Mouse (Mus musculus): Measurements from ENCODE around the gene Akr1b8. TPM values are rescaled to one million over a fixed set of nuclear protein-coding genes. Genes with fewer than 3 reads are reported as not detected.
"Not testable (repeated sequence)": the region's sequence is repeated elsewhere in the genome, so short reads cannot be mapped to it uniquely, and the experiment has no call there.

Akr1b8 gene
- 1.5 and 1.6 TPM in 2 replicates for polyA plus RNA-seq (2015; fragmentation: Nextera tagmentation; extraction: Ambion mirVana)

GRCm38 (mm10) chr6:34353658-34354353 lies at the start of gene Akr1b8:
Akr1b8 (plus strand) TSS chr6:34354119.
- DNase-seq (ENCODE audit: low spot score): no peak

GRCm38 (mm10) chr6:34304675-34305241 lies 49.2 kb upstream of the Akr1b8 start:
- no peak for DNase-seq (ENCODE audit: low spot score)

GRCm38 (mm10) chr6:34306797-34307196 lies 47.1 kb upstream of the Akr1b8 start:
- DNase-seq (ENCODE audit: low spot score): no peak

- no peak for DNase-seq (ENCODE audit: low spot score)
These were observed 44.4 kb upstream of the Akr1b8 start for GRCm38 (mm10) chr6:34309526-34309925.

DNA sequence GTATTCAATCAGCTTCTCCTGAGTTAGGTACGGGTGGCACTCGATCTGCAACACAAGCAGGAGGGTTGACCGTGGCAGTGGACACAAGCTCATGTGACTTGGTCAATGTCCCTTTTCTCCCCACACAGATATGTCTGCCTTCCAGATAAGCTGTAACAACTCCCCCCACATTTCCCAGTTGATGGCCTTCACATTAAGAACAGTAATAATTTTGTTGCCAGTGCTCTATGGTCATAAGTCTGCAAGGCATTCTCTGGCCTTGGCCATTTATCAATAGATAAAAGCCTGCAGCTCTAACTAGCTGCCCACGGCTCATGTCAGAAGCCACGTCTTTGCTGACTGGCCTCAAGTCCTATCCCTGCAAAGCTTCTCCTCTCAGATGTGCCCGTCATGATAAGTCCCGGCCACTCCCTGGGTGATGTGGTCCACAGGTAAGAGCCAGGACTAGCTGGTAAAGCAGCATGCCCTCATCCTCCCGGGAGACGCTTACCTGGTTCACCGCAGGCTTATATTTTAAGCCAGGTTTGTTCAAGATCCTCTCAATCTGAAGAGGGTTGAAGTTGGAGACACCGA lies 43.8 kb upstream of the Akr1b8 start:
- DNase-seq (ENCODE audit: low spot score): no peak

GRCm38 (mm10) chr6:34313386-34313785 lies 40.5 kb upstream of the Akr1b8 start:
- DNase-seq (ENCODE audit: low spot score): no peak

DNA sequence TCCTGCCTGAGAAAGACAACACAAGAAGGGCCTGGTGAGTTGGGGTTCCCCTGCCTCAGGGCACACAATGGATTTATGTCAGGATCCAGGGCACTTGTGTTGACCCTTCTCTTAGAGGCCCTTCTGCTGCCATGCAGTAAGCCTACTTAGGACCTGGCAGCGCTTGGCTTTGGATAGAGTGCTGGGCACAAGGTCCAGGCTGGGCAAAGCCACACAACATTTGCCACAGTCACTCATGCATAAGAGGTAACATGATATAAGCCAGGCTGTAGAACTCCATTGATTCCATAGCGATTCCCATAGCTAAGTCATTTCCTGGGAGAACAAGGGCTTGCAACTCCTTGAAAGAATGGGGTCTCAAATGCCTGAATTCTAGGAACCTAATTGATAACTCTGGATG lies 40.0 kb upstream of the Akr1b8 start:
- DNase-seq (ENCODE audit: low spot score): no peak

- peak; percentile 96 for DNase-seq (ENCODE audit: low spot score)
These were observed 36.8 kb upstream of the Akr1b8 start, which contains the start of gene Akr1b3 for GRCm38 (mm10) chr6:34316854-34317771. Akr1b3 (minus strand) TSS chr6:34317478.

DNA sequence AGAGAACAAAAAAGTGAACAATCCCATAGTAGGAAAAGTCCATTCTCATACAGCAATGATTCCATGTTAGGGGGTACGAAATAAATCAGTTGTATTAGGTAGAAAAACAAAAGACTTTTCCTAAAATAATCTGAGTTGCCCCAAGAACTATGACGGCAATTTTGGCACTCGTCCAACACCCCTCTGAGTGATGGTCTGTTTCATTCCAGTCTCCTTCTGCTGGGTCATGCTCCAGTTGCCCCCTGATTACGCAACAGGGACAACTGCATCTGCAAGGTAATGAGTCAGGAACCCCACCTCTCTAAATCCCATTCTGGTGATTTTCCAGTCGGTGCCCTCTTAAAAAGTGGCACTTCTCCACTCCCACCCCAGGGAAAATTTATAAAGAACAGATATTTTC lies 35.7 kb upstream of the Akr1b8 start:
- DNase-seq (ENCODE audit: low spot score): peak; percentile 4

DNA sequence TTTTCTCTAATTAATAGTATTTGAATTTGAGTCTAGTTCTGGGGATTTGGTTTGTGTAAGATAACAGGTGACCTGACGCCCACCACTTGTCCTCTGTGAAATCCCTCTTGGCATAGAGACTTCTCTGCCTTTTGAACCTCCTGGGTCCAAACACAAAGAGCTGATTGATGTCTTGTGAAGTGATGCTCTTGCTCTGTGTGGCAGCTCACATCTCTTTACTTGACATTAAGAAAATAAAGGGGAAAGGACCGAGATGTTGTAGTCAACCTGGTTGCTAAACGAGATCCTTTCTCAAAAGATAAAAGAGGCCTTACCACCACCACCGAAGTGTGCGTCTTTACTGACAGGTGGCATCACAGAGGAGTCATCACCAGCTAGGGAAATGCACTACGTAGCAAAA lies 35.3 kb upstream of the Akr1b8 start:
- DNase-seq (ENCODE audit: low spot score): peak; percentile 26

DNA sequence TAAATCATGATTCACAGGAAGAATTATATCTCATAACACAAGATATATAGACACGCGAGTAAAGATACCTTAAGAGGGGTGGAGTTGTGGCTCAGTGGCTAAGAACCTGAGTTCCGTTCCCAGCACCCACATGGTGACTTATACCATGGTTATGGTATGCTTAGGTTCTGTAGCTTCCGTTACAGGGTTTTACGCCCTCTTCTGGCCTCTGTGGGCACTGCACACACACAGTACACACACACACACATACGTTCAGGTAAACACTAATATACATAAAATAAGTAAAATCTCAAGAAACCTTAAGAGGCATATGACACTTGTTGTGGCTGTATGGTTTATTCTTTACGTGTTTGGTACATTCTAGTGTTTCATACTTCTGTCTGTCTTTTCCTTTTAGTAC lies 31.8 kb upstream of the Akr1b8 start:
- no peak for DNase-seq (ENCODE audit: low spot score)

DNA sequence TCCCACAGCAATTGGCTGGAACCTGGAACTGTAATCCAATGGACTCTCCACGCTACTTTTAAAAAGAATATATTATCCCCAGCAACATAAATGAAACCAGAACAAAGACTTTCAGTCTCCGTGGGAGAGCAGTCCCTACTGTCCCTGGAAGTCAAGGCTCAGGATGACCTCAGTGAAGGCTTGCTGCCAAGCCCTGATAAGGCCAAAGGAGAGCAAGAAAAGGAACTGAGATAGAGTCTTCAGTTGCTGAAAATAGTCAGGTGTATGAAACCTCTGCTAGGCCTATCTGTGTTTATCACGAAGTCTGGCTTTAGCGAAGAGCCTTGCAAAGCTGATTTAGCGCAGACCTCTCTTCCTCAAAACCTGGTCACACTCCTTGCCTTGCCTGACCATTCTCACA lies 22.5 kb upstream of the Akr1b8 start:
- DNase-seq (ENCODE audit: low spot score): no peak

GRCm38 (mm10) chr6:34331804-34332203 lies 22.1 kb upstream of the Akr1b8 start:
- DNase-seq (ENCODE audit: low spot score): not testable (repeated sequence)

DNA sequence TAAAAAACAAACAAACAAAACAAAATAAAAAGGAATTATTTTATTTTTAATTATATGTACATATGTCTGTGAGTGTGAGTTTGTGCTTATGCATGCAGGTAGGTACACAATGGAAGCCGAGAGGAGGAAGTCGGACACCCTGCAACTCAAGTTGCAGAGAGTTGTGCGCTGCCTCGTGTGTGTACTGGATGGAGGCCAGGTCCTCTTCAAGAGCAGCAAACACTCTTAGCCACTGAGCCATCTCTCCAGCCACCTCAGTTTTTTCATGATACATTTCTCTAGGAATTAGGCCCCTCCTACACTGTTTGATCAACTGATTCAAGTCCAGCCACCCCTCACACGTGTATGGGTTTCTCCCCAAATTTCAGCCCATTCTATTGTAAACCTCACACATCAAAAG lies 19.2 kb upstream of the Akr1b8 start:
- DNase-seq (ENCODE audit: low spot score): no peak

DNA sequence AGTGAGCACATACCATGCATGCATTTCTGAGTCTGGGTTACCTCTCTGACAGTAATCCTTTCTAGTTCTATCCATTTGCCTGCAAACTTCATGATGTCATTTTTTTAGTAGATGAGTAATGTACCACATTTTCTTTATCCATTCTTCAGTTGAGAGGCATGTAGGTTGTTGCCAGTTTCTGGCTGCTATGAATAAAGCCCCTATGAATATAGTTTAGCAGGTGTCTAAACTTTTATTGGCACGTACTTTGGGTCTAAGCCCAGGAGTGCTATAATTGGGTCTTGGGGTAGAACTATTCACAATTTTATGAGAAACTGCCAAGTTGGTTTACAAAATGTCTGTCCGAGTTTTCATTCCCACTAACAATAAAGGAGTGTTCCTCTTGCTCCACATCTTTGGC lies 16.1 kb upstream of the Akr1b8 start:
- DNase-seq (ENCODE audit: low spot score): no peak

DNA sequence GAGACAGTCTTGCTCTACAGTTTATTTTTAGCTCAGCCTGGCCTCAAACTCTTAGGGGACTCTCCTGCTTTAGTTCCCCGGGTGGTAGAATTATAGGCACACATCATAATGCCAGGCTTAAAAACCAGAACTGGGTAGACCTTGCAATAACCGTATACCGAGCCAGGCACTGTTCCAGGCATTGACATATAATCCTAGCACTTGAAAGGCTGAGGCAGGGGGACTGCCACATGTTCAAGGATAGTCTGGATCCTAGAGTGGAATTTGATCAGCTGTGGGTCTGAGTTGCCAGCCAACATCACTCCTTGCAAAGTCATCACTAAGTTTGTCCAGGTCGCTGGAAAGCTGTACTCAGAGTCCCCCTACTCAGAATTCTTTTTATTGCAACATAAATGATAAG lies 11.9 kb upstream of the Akr1b8 start:
- no peak for DNase-seq (ENCODE audit: low spot score)

- no peak for DNase-seq (ENCODE audit: low spot score)
These were observed 11.4 kb upstream of the Akr1b8 start for GRCm38 (mm10) chr6:34342476-34342875.

DNA sequence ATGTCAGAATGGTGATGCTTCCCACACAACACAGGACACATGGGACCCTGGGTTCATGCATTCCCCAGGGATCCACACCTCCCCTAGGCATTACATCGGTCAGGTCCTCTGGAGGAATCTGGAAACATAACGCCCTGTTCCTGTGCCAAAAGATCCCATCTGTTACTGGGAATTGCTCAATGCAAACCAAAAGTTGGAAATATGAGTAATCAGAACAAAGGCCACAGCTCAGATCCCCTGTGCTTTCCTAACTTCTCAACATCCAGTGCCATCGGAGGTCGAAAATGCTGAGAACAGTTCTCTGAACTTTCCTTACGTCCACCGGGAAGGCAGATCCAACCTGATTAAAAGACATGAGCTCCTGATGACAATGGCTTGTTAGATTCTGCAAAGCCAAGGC lies 10.5 kb upstream of the Akr1b8 start:
- DNase-seq (ENCODE audit: low spot score): no peak

DNA sequence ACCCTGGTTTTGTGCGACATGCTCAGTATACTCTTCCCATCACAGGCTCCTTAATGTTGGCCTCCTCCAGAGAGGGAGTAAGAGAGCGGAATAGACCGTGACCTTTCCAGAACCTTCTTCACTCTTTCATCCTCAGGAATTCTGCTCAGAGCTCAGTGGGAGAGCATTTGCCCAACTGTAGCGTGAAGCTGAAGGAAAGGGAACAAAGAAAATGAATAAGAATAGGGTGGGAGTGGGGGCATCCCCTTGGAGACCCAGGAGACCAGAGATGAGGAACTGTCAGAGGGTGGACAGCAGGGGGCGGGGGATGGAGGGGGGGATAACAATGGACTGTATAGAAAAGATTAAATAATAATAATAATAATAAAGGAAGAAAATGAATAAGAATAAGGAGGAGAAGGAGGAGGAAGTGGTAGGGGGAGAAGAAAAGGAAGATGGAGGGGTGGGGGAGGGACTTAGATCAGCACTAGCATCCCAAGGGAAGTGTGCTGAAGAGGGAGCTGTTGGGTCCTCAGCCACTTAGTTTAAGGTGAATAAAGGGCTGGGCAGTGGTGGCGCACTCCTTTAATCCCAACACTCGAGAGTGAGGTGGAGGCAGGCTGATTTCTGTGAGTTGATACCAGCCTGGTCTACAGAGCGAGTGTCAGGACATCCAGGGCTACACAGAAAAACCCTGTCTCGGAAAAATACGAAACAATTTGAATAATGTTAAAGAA lies 9.6 kb upstream of the Akr1b8 start:
- DNase-seq (ENCODE audit: low spot score): no peak

DNA sequence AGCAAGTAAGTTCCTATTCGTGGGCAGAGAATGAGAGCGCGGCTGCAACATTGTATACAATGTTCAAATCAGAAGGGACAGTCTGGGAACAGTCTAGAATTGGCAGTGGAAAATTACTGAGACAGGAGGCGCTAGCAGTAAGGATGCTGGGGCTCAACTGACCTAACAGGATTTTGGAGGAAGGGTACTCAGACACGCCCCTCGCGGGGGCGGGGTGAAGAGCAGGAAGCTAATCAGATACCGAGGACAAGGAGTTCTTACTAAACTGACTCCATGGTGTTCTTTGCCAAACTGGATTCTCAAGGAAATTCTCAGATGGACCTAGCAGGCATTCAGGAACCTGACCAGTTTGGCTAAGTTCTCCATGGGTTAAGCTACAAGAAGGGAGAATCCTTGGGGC lies 9.0 kb upstream of the Akr1b8 start:
- DNase-seq (ENCODE audit: low spot score): no peak
